Mouse (Mus musculus) G1E (cell line): ENCODE results near the gene Olfr531. TPM values are rescaled to one million over a fixed set of nuclear protein-coding genes. Genes with fewer than 3 reads are reported as not detected.

Experiments used
- ATAC-seq: 2 replicates; pipeline ENCODE4 v1.8.0; 2016; ENCODE audit warnings: mild to moderate bottlenecking; ENCODE audit not compliant: insufficient number of reproducible peaks, poor library complexity, low FRiP score, severe bottlenecking; ENCODE audit errors: extremely low read depth
- DNase-seq: peaks from one replicate; pipeline ENCODE4 v3.0.0; 2012; ENCODE audit warnings: low spot score
- H3K27me3 ChIP-seq: 2 replicates; pipeline ENCODE4 v1.6.1; 2012; ENCODE audit warnings: mild to moderate bottlenecking, low read length, inconsistent platforms; ENCODE audit not compliant: insufficient read depth
- H3K36me3 ChIP-seq: replicated peaks from 2 replicates; pipeline ENCODE3; 2012; ENCODE audit warnings: mild to moderate bottlenecking, inconsistent platforms
- H3K4me1 ChIP-seq: 2 replicates; pipeline ENCODE4 v1.6.1; 2012; ENCODE audit warnings: low read depth, low read length, inconsistent platforms, mixed read lengths; ENCODE audit not compliant: insufficient read depth
- H3K4me3 ChIP-seq: 2 replicates; pipeline ENCODE4 v1.5.1; 2012; ENCODE audit warnings: low read depth, mild to moderate bottlenecking, inconsistent platforms, low read length, moderate library complexity, mixed read lengths
- H3K9me3 ChIP-seq: replicated peaks from 2 replicates; pipeline ENCODE4 v1.6.1; 2012; ENCODE audit warnings: inconsistent platforms
- CTCF ChIP-seq: IDR thresholded peaks from 2 replicates; pipeline ENCODE4 v1.5.1; 2012; ENCODE audit warnings: low read depth, low read length, inconsistent platforms, mixed read lengths
- GATA1 ChIP-seq: IDR thresholded peaks from 2 replicates; pipeline ENCODE4 v1.6.1; 2012; ENCODE audit warnings: borderline replicate concordance, low read length, inconsistent platforms, mixed read lengths
- GATA2 ChIP-seq: IDR thresholded peaks from 2 replicates; pipeline ENCODE4 v1.6.1; 2012; ENCODE audit warnings: low read depth, low read length, inconsistent platforms, borderline replicate concordance
- POLR2AphosphoS5 ChIP-seq: IDR thresholded peaks from 2 replicates; pipeline ENCODE4 v1.6.1; 2012; ENCODE audit warnings: low read depth, low read length, inconsistent platforms; ENCODE audit not compliant: insufficient replicate concordance
- TAL1 ChIP-seq: conservative IDR thresholded peaks from 2 replicates; pipeline ENCODE4 v1.6.1; 2012; ENCODE audit warnings: low read depth, low read length, inconsistent platforms, mixed read lengths
- polyA plus RNA-seq: library from polyadenylated mRNA; stranded (reverse); fragments of >175 nt; gene quantifications from 2 replicates; pipeline ENCODE4 v1.2.3, GENCODE M21; 2012
- total RNA-seq, 2 experiments: library from RNA; stranded (forward) in 1 of 2; stranded (reverse) in 1 of 2; fragments of 200-1000 nt in 1 of 2; fragments of >200 nt in 1 of 2; fragmentation: Nextera tagmentation in 1 of 2; gene quantifications; 2 replicates each; pipeline ENCODE4 v1.2.3; 2014 to 2017

Olfr531 gene
- total RNA-seq (2014; fragmentation: Nextera tagmentation) (not detected in 2 replicates), total RNA-seq (2017) (0.11 TPM in 1 of 2 replicates, not detected in the other), polyA plus RNA-seq (not detected in 2 replicates)

DNA sequence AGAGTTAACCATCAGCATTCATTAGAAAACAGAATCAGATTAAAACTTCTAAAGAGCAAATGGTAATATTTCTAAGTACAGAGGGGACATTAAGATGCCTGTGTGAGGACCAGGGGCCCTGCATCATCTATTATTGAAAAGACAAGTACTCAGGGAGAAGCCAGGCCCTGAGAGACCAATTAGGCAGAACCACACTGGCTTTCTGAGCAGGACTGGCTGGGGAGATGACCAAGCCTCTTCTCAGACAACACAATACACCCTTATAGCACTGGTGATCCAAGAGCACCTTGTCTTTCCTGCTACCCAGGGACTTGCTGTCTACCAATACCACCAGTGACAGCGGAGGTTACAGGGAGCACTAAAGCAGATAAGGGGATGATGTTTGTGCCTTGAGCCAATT lies at the start of gene Olfr531:
TSS of gene Olfr531 (minus strand) at position 101 of the 400 bp plus-strand sequence.
- H3K27me3 ChIP-seq: peaks cover 12% of the 10 kb centered on the region
- no peaks in the 10 kb centered on the region for H3K36me3 ChIP-seq
- no peak within 1 kb of the TSS for H3K4me3 ChIP-seq
- no peaks in the 10 kb centered on the region for H3K9me3 ChIP-seq
- no peak for TF ChIP-seq GATA2
- no peak for TF ChIP-seq TAL1
- no peak for TF ChIP-seq CTCF
- no peak for TF ChIP-seq POLR2AphosphoS5
- TF ChIP-seq GATA1: no peak
- H3K4me1 ChIP-seq: no peaks in the 10 kb centered on the region
- DNase-seq (no peak), ATAC-seq (no peak)

DNA sequence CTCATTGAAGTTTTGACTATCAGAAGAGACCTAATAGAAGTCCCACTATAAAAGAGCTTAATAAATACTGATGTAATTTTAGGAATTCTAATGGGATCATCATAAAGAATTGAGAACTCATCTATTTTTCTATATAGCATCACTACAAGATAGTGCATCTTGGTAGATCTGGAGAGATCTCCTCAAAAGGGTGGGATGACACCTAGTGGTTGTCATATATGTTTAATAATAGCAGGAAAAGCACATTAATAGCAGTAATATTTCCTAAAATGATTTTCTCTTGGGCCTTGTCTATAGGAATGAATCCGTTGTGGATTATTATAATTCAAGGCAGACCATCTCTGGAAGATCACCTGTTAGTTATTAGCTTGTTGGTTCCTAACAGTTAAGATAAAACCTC lies 40.4 kb upstream of the Olfr531 start:
- TF ChIP-seq TAL1: no peak
- TF ChIP-seq GATA1: no peak
- no peak for TF ChIP-seq POLR2AphosphoS5
- TF ChIP-seq GATA2: no peak
- TF ChIP-seq CTCF: no peak
- Histone ChIP-seq H3K27me3 (no peaks in the 10 kb centered on the region), H3K4me1 (no peaks in the 10 kb centered on the region), H3K9me3 (no peaks in the 10 kb centered on the region), H3K36me3 (no peaks in the 10 kb centered on the region), H3K4me3 (no peak overlapping the region)
- no peak for ATAC-seq
- DNase-seq: no peak

DNA sequence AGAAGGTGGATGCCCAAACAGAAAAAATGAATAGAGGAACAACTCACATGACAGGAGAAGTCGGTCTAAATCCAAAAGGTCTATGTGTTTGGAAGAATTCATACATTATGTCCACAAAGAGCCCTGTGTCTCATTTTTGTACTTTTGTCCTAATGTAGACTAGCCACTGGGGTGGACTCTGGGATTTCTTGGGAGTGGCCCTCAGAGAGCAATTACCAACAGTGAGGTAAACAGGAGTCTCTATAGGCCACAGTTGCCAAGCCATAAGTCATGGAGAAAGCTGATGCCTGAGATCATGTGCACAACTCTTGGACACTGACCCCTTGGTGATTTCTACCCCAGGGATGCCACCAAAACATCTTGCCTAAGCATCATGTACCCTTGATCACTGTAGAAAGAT lies 18.8 kb upstream of the Olfr531 start, which contains the start of gene Olfr532:
TSS of gene Olfr532 (minus strand) at position 101 of the 400 bp plus-strand sequence.
- no peaks in the 10 kb centered on the region for H3K36me3 ChIP-seq
- no peak within 1 kb of the TSS for H3K4me3 ChIP-seq
- H3K9me3 ChIP-seq: no peaks in the 10 kb centered on the region
- H3K27me3 ChIP-seq: no peaks in the 10 kb centered on the region
- no peaks in the 10 kb centered on the region for H3K4me1 ChIP-seq
- DNase-seq (no peak), ATAC-seq (no peak)
- TF ChIP-seq TAL1 (no peak), GATA1 (no peak), POLR2AphosphoS5 (no peak), GATA2 (no peak), CTCF (no peak)

DNA sequence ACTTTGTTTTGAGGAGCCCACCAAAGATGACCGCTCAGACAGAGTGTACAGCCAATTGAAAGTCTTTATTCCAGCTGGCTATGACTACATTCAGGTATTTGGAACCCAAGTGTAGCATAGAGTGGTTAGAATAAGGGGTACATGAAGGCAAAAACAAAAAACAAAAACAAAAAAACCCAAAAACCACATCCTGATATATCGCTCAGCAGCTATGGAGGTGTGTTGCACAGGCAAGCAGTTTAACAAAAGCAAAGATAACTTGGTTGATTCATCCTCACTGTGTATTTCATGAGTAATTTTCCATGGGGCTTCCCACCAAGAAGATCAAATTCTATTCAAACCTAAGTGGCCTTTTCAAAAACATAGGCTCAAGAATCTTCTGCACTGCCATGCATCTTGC lies 25.8 kb downstream of the Olfr531 start:
- ATAC-seq (no peak), DNase-seq (no peak)
- TF ChIP-seq POLR2AphosphoS5 (no peak), GATA1 (no peak), CTCF (no peak), GATA2 (no peak), TAL1 (no peak)
- no peaks in the 10 kb centered on the region for H3K9me3 ChIP-seq
- no peak overlapping the region for H3K4me3 ChIP-seq
- H3K4me1 ChIP-seq: no peaks in the 10 kb centered on the region
- no peaks in the 10 kb centered on the region for H3K36me3 ChIP-seq
- H3K27me3 ChIP-seq: no peaks in the 10 kb centered on the region

DNA sequence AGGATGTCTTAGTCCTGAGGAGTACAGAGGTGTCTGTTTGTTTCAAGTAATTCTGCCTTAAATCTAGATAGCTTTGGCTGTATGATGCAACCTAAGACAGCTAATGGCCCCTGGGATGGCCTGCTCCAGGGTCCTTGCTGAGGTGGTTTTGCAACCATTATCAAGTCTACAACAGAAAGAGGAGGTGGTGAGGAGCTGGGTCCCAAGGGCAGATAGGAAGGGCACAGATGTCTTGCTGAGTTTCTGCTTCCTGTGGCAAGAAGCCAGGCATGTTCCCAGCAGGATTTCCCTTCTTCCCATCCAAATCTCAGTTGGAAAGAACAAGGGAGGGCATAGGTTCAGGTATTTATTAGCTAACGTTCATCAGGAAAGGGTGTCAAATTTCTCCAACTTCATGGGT lies 26.5 kb downstream of the Olfr531 start, which contains the start of gene Olfr530:
TSS of gene Olfr530 (minus strand) at position 101 of the 400 bp plus-strand sequence.
- TF ChIP-seq POLR2AphosphoS5 (no peak), CTCF (no peak), GATA1 (no peak), TAL1 (no peak), GATA2 (no peak)
- no peaks in the 10 kb centered on the region for H3K27me3 ChIP-seq
- H3K36me3 ChIP-seq: no peaks in the 10 kb centered on the region
- no peaks in the 10 kb centered on the region for H3K4me1 ChIP-seq
- DNase-seq (no peak), ATAC-seq (no peak)
- H3K9me3 ChIP-seq: no peaks in the 10 kb centered on the region
- no peak within 1 kb of the TSS for H3K4me3 ChIP-seq

DNA sequence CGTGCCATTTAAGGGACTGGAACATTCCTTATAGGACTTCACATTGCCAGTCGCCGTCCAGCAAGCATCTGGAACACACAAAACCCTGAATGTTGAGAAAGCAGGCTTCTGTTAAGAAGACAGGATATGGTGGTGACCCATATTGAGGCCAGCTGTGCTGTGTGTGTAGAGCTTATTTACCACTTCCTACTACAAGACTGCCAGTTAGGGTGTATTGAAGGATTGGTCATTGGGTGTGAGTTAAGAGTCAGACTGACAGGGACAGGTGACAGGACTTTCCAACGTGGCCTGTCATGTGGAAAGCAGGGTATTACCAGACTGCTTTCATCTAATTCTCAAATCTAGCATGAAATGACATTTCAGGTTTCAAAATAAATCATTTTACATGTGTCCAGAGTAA lies 28.4 kb downstream of the Olfr531 start:
- DNase-seq (no peak), ATAC-seq (no peak)
- no peak overlapping the region for H3K4me3 ChIP-seq
- TF ChIP-seq POLR2AphosphoS5 (no peak), TAL1 (no peak), CTCF (no peak), GATA2 (no peak), GATA1 (no peak)
- H3K4me1 ChIP-seq: no peaks in the 10 kb centered on the region
- H3K36me3 ChIP-seq: no peaks in the 10 kb centered on the region
- H3K27me3 ChIP-seq: peaks cover 4% of the 10 kb centered on the region
- no peaks in the 10 kb centered on the region for H3K9me3 ChIP-seq

DNA sequence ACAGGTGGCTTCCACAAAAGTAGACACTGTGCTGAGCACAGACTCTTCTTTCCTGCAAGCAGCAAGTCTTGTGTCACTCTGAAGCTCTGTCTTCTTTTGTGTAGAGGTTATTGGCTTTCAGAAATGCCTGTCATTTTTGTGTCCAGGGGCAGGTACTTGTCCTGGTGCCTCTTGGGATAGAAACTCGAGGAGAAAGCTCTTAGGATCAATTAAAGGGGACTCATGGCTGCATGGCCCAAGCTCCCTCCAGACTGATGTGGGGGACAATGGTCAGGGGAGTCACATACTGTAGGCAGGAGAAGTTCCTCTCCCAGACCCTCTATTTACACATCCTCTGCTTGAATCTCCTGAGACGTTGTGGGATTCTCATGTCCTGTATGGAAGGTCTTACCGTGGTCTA lies 41.1 kb downstream of the Olfr531 start, which contains the start of gene Olfr60:
TSS of gene Olfr60 (minus strand) at position 101 of the 400 bp plus-strand sequence.
- peaks cover 7% of the 10 kb centered on the region for H3K9me3 ChIP-seq
- H3K36me3 ChIP-seq: no peaks in the 10 kb centered on the region
- DNase-seq (no peak), ATAC-seq (no peak)
- H3K27me3 ChIP-seq: peaks cover 2% of the 10 kb centered on the region; the same call in 1 of the 2 replicates
- TF ChIP-seq POLR2AphosphoS5 (no peak), CTCF (no peak), GATA2 (no peak), GATA1 (no peak), TAL1 (no peak)
- no peak within 1 kb of the TSS for H3K4me3 ChIP-seq
- no peaks in the 10 kb centered on the region for H3K4me1 ChIP-seq

Other genes with a start within 250 kb of the Olfr531 start
- not detected in 2 replicates for gene Sprn, start 248.0 kb downstream of the Olfr531 start, total RNA-seq (2014; fragmentation: Nextera tagmentation)
- 0.11 TPM in 1 of 2 replicates, not detected in the other for gene Sprn, start 248.0 kb downstream of the Olfr531 start, total RNA-seq (2017)
- gene Sprn, start 248.0 kb downstream of the Olfr531 start, polyA plus RNA-seq: not detected in 2 replicates
- not detected in 2 replicates for gene Olfr522, start 238.2 kb downstream of the Olfr531 start, total RNA-seq (2014; fragmentation: Nextera tagmentation)
- gene Olfr522, start 238.2 kb downstream of the Olfr531 start, total RNA-seq (2017): under 0.01 and 0.05 TPM in 2 replicates
- not detected in 2 replicates for gene Olfr522, start 238.2 kb downstream of the Olfr531 start, polyA plus RNA-seq
- gene Olfr523, start 229.7 kb downstream of the Olfr531 start, total RNA-seq (2014; fragmentation: Nextera tagmentation): not detected in 2 replicates
- 0.06 and 0.11 TPM in 2 replicates for gene Olfr523, start 229.7 kb downstream of the Olfr531 start, total RNA-seq (2017)
- not detected in 2 replicates for gene Olfr523, start 229.7 kb downstream of the Olfr531 start, polyA plus RNA-seq
- not detected in 2 replicates for gene Olfr524, start 197.0 kb downstream of the Olfr531 start, total RNA-seq (2014; fragmentation: Nextera tagmentation)
- 0.05 and 0.06 TPM in 2 replicates for gene Olfr524, start 197.0 kb downstream of the Olfr531 start, total RNA-seq (2017)
- gene Olfr524, start 197.0 kb downstream of the Olfr531 start, polyA plus RNA-seq: not detected in 2 replicates
- gene Cd163l1, start 184.7 kb downstream of the Olfr531 start, total RNA-seq (2014; fragmentation: Nextera tagmentation): not detected in 2 replicates
- gene Cd163l1, start 184.7 kb downstream of the Olfr531 start, total RNA-seq (2017): not detected in 2 replicates
- gene Cd163l1, start 184.7 kb downstream of the Olfr531 start, polyA plus RNA-seq: not detected in 2 replicates
- not detected in 2 replicates for gene 5830411N06Rik, start 155.6 kb downstream of the Olfr531 start, total RNA-seq (2014; fragmentation: Nextera tagmentation)
- gene 5830411N06Rik, start 155.6 kb downstream of the Olfr531 start, total RNA-seq (2017): 0.05 TPM in 1 of 2 replicates, not detected in the other
- not detected in 2 replicates for gene 5830411N06Rik, start 155.6 kb downstream of the Olfr531 start, polyA plus RNA-seq
- not detected in 2 replicates for gene Olfr525, start 82.1 kb downstream of the Olfr531 start, total RNA-seq (2014; fragmentation: Nextera tagmentation)
- gene Olfr525, start 82.1 kb downstream of the Olfr531 start, total RNA-seq (2017): 0.06 and 0.16 TPM in 2 replicates
- gene Olfr525, start 82.1 kb downstream of the Olfr531 start, polyA plus RNA-seq: not detected in 2 replicates
- not detected in 2 replicates for gene Olfr527, start 68.9 kb downstream of the Olfr531 start, total RNA-seq (2014; fragmentation: Nextera tagmentation)
- gene Olfr527, start 68.9 kb downstream of the Olfr531 start, total RNA-seq (2017): 0.06 and 0.44 TPM in 2 replicates
- gene Olfr527, start 68.9 kb downstream of the Olfr531 start, polyA plus RNA-seq: not detected in 2 replicates
- gene Olfr60, start 41.2 kb downstream of the Olfr531 start, total RNA-seq (2014; fragmentation: Nextera tagmentation): not detected in 2 replicates
- gene Olfr60, start 41.2 kb downstream of the Olfr531 start, total RNA-seq (2017): 0.16 and 0.29 TPM in 2 replicates
- not detected in 2 replicates for gene Olfr60, start 41.2 kb downstream of the Olfr531 start, polyA plus RNA-seq
- not detected in 2 replicates for gene Olfr530, start 26.6 kb downstream of the Olfr531 start, total RNA-seq (2014; fragmentation: Nextera tagmentation)
- 0.12 TPM in 1 of 2 replicates, not detected in the other for gene Olfr530, start 26.6 kb downstream of the Olfr531 start, total RNA-seq (2017)
- gene Olfr530, start 26.6 kb downstream of the Olfr531 start, polyA plus RNA-seq: not detected in 2 replicates
- gene Olfr532, start 18.7 kb upstream of the Olfr531 start, total RNA-seq (2014; fragmentation: Nextera tagmentation): not detected in 2 replicates
- 0.06 TPM in 1 of 2 replicates, not detected in the other for gene Olfr532, start 18.7 kb upstream of the Olfr531 start, total RNA-seq (2017)
- gene Olfr532, start 18.7 kb upstream of the Olfr531 start, polyA plus RNA-seq: not detected in 2 replicates
- not detected in 2 replicates for gene Olfr533, start 60.5 kb upstream of the Olfr531 start, total RNA-seq (2014; fragmentation: Nextera tagmentation)
- 0.11 TPM in 1 of 2 replicates, not detected in the other for gene Olfr533, start 60.5 kb upstream of the Olfr531 start, total RNA-seq (2017)
- gene Olfr533, start 60.5 kb upstream of the Olfr531 start, polyA plus RNA-seq: not detected in 2 replicates
- gene Olfr535, start 81.3 kb upstream of the Olfr531 start, total RNA-seq (2014; fragmentation: Nextera tagmentation): not detected in 2 replicates
- 0.11 and 0.17 TPM in 2 replicates for gene Olfr535, start 81.3 kb upstream of the Olfr531 start, total RNA-seq (2017)
- not detected in 2 replicates for gene Olfr535, start 81.3 kb upstream of the Olfr531 start, polyA plus RNA-seq
- not detected in 2 replicates for gene Olfr536, start 104.5 kb upstream of the Olfr531 start, total RNA-seq (2014; fragmentation: Nextera tagmentation)
- gene Olfr536, start 104.5 kb upstream of the Olfr531 start, total RNA-seq (2017): 0.06 and 0.66 TPM in 2 replicates
- gene Olfr536, start 104.5 kb upstream of the Olfr531 start, polyA plus RNA-seq: not detected in 2 replicates
- not detected in 2 replicates for gene Olfr538, start 165.0 kb upstream of the Olfr531 start, total RNA-seq (2014; fragmentation: Nextera tagmentation)
- gene Olfr538, start 165.0 kb upstream of the Olfr531 start, total RNA-seq (2017): not detected in 2 replicates
- not detected in 2 replicates for gene Olfr538, start 165.0 kb upstream of the Olfr531 start, polyA plus RNA-seq
- gene Olfr46, start 198.4 kb upstream of the Olfr531 start, total RNA-seq (2014; fragmentation: Nextera tagmentation): not detected in 2 replicates
- 0.06 and 0.49 TPM in 2 replicates for gene Olfr46, start 198.4 kb upstream of the Olfr531 start, total RNA-seq (2017)
- not detected in 2 replicates for gene Olfr46, start 198.4 kb upstream of the Olfr531 start, polyA plus RNA-seq
- gene Olfr61, start 226.1 kb upstream of the Olfr531 start, total RNA-seq (2014; fragmentation: Nextera tagmentation): not detected in 2 replicates
- not detected in 2 replicates for gene Olfr61, start 226.1 kb upstream of the Olfr531 start, total RNA-seq (2017)
- not detected in 2 replicates for gene Olfr61, start 226.1 kb upstream of the Olfr531 start, polyA plus RNA-seq
- not detected in 2 replicates for gene Olfr53, start 243.5 kb upstream of the Olfr531 start, total RNA-seq (2014; fragmentation: Nextera tagmentation)
- 0.17 TPM in 1 of 2 replicates, not detected in the other for gene Olfr53, start 243.5 kb upstream of the Olfr531 start, total RNA-seq (2017)
- gene Olfr53, start 243.5 kb upstream of the Olfr531 start, polyA plus RNA-seq: not detected in 2 replicates